Mouse (Mus musculus) embryonic facial prominence, embryonic 14.5 days (tissue): ENCODE measurements at regions not wholly inside any gene's neighbourhood (a gene's known extent, or its start where the extent isn't known, plus 50 kb on each side); places are given as distances from the start of the nearest gene placed in this dataset.

Source experiments
- ATAC-seq: fragments of 200-750 bp; cut with Nextera tagmentation; 2 replicates; pipeline ENCODE4 v1.8.0; 2017; ENCODE audit warnings: low read depth, moderate number of reproducible peaks, moderate TSS enrichment
- DNase-seq: peaks from one replicate; pipeline ENCODE4 v3.0.0-alpha.2; 2015; ENCODE audit warnings: low spot score
- H3K27ac ChIP-seq: fragments of 300-500 bp; sonication (generic); replicated peaks from 2 replicates; pipeline ENCODE4 v1.5.1; 2014; ENCODE audit warnings: low read depth, mild to moderate bottlenecking, low read length, moderate library complexity
- H3K27me3 ChIP-seq: fragments of 300-500 bp; sonication (generic); replicated peaks from 2 replicates; pipeline ENCODE4 v1.6.1; 2014; ENCODE audit warnings: low read length; ENCODE audit not compliant: control insufficient read depth, insufficient read depth
- H3K36me3 ChIP-seq: fragments of 300-500 bp; sonication (generic); 2 replicates; pipeline ENCODE4 v1.6.1; 2014; ENCODE audit warnings: low read length, mixed read lengths; ENCODE audit not compliant: control insufficient read depth, insufficient read depth
- H3K4me1 ChIP-seq: fragments of 300-500 bp; sonication (generic); 2 replicates; pipeline ENCODE4 v1.6.1; 2014; ENCODE audit warnings: antibody characterized with exemption, low read length; ENCODE audit not compliant: control insufficient read depth, insufficient read depth
- H3K4me2 ChIP-seq: fragments of 300-500 bp; sonication (generic); 2 replicates; pipeline ENCODE4 v1.6.1; 2014; ENCODE audit warnings: low read depth, mild to moderate bottlenecking, low read length, moderate library complexity, mixed read lengths
- H3K4me3 ChIP-seq: fragments of 300-500 bp; sonication (generic); 2 replicates; pipeline ENCODE4 v1.5.1; 2014; ENCODE audit warnings: low read depth, mild to moderate bottlenecking, low read length
- H3K9ac ChIP-seq: fragments of 300-500 bp; sonication (generic); 2 replicates; pipeline ENCODE4 v1.6.1; 2014; ENCODE audit warnings: low read depth, mild to moderate bottlenecking, low read length, moderate library complexity, mixed read lengths
- H3K9me3 ChIP-seq: fragments of 300-500 bp; sonication (generic); 2 replicates; pipeline ENCODE4 v1.6.1; 2016; ENCODE audit warnings: low read length; ENCODE audit not compliant: control insufficient read depth
- WGBS: fragments of 180-500 bp; shearing (Covaris S2); extraction: QIAGEN DNeasy Blood & Tissue Kit; methylation state at CpG from one replicate; pipeline ENCODE4 v1.1.7; 2014; 5-methylcytosine and 5-hydroxymethylcytosine counted together

- H3K4me1 ChIP-seq, result peaks cover 4% of the 10 kb centered on the region; the same call in 1 of the 2 replicates
- no peak overlapping the region for H3K4me2 ChIP-seq
- no peaks in the 10 kb centered on the region for H3K36me3 ChIP-seq
- H3K27ac ChIP-seq, result no peak overlapping the region
- no peak for ATAC-seq
- no peak for DNase-seq
- H3K9ac ChIP-seq, result no peak overlapping the region
- no peak overlapping the region for H3K4me3 ChIP-seq
- 69% methylated on average over 4 of the region's 4 CpGs for WGBS
- peaks cover 9% of the 10 kb centered on the region for H3K9me3 ChIP-seq
- H3K27me3 ChIP-seq, result no peaks in the 10 kb centered on the region
Observed at GRCm38 (mm10) chr3:54526618-54527017, 165.7 kb downstream of the Postn start.

- H3K4me2 ChIP-seq, result no peak overlapping the region
- H3K36me3 ChIP-seq, result no peaks in the 10 kb centered on the region
- no peak for DNase-seq
- H3K27me3 ChIP-seq, result no peaks in the 10 kb centered on the region
- WGBS, result 85% methylated on average over 3 of the region's 3 CpGs
- H3K27ac ChIP-seq, result no peak overlapping the region
- peaks cover 4% of the 10 kb centered on the region; the same call in 1 of the 2 replicates for H3K4me1 ChIP-seq
- no peak overlapping the region for H3K9ac ChIP-seq
- H3K9me3 ChIP-seq, result peaks cover 9% of the 10 kb centered on the region
- H3K4me3 ChIP-seq, result no peak overlapping the region
- no peak for ATAC-seq
Observed at GRCm38 (mm10) chr3:54528292-54528691, 164.3 kb upstream of the Supt20 start.

GRCm38 (mm10) chr3:54530251-54530650, 162.4 kb upstream of the Supt20 start:
- H3K9ac ChIP-seq, result no peak overlapping the region
- H3K36me3 ChIP-seq, result no peaks in the 10 kb centered on the region
- 37% methylated on average over 6 of the region's 6 CpGs for WGBS
- no peak overlapping the region for H3K4me2 ChIP-seq
- H3K9me3 ChIP-seq, result peaks cover 9% of the 10 kb centered on the region
- DNase-seq, result peak; percentile 81
- no peaks in the 10 kb centered on the region for H3K27me3 ChIP-seq
- H3K4me1 ChIP-seq, result peaks cover 4% of the 10 kb centered on the region; the same call in 1 of the 2 replicates
- no peak overlapping the region for H3K4me3 ChIP-seq
- no peak overlapping the region for H3K27ac ChIP-seq
- ATAC-seq, result no peak

GRCm38 (mm10) chr3:54535361-54535760, 157.2 kb upstream of the Supt20 start:
- no peak overlapping the region for H3K4me2 ChIP-seq
- DNase-seq (peak; percentile 73), ATAC-seq (no peak)
- no peaks in the 10 kb centered on the region for H3K9me3 ChIP-seq
- H3K4me1 ChIP-seq, result peaks cover 12% of the 10 kb centered on the region
- 62% methylated on average over 7 of the region's 7 CpGs for WGBS
- H3K4me3 ChIP-seq, result no peak overlapping the region
- no peak overlapping the region for H3K9ac ChIP-seq
- H3K27me3 ChIP-seq, result no peaks in the 10 kb centered on the region
- H3K27ac ChIP-seq, result peak overlapping the region; percentile 53; the same call in 1 of the 2 replicates
- no peaks in the 10 kb centered on the region for H3K36me3 ChIP-seq

- H3K9me3 ChIP-seq, result peaks cover 6% of the 10 kb centered on the region; the same call in 1 of the 2 replicates
- WGBS, result 37% methylated on average over 3 of the region's 3 CpGs
- H3K4me2 ChIP-seq, result no peak overlapping the region
- H3K4me3 ChIP-seq, result no peak overlapping the region
- ATAC-seq (no peak), DNase-seq (no peak)
- peaks cover 14% of the 10 kb centered on the region for H3K4me1 ChIP-seq
- no peaks in the 10 kb centered on the region for H3K36me3 ChIP-seq
- no peak overlapping the region; the same call in 1 of the 2 replicates for H3K9ac ChIP-seq
- H3K27ac ChIP-seq, result peak overlapping the region; percentile 64
- no peaks in the 10 kb centered on the region for H3K27me3 ChIP-seq
Observed at GRCm38 (mm10) chr3:54538055-54538454, 154.6 kb upstream of the Supt20 start.

- ATAC-seq (0 out of 2 replicates have a peak, but pooled peaks have one; percentile 26), DNase-seq (no peak)
- H3K9me3 ChIP-seq, result peaks cover 7% of the 10 kb centered on the region; the same call in 1 of the 2 replicates
- H3K4me2 ChIP-seq, result no peak overlapping the region
- peaks cover 12% of the 10 kb centered on the region for H3K4me1 ChIP-seq
- no peaks in the 10 kb centered on the region for H3K27me3 ChIP-seq
- no peaks in the 10 kb centered on the region for H3K36me3 ChIP-seq
- H3K9ac ChIP-seq, result no peak overlapping the region
- H3K27ac ChIP-seq, result 0 out of 2 replicates have a peak overlapping the region, but pooled peaks have one; percentile 29
- 48% methylated on average over 3 of the region's 3 CpGs for WGBS
- no peak overlapping the region for H3K4me3 ChIP-seq
Observed at GRCm38 (mm10) chr3:54540540-54541080, 152.0 kb upstream of the Supt20 start.

- Histone ChIP-seq H3K4me1 (peaks cover 11% of the 10 kb centered on the region), H3K9me3 (peaks cover 7% of the 10 kb centered on the region; the same call in 1 of the 2 replicates), H3K27ac (no peak overlapping the region), H3K4me3 (no peak overlapping the region), H3K9ac (no peak overlapping the region), H3K4me2 (no peak overlapping the region), H3K36me3 (no peaks in the 10 kb centered on the region), H3K27me3 (no peaks in the 10 kb centered on the region)
- ATAC-seq, result no peak
- DNase-seq, result no peak
- 88% methylated on average over 5 of the region's 5 CpGs for WGBS
Observed at GRCm38 (mm10) chr3:54541389-54541788, 151.2 kb upstream of the Supt20 start.

- H3K27ac ChIP-seq, result no peak overlapping the region
- ATAC-seq (no peak), DNase-seq (peak; percentile 50)
- no peak overlapping the region for H3K4me2 ChIP-seq
- no peak overlapping the region for H3K4me3 ChIP-seq
- no peak overlapping the region for H3K9ac ChIP-seq
- H3K36me3 ChIP-seq, result no peaks in the 10 kb centered on the region
- H3K4me1 ChIP-seq, result peaks cover 5% of the 10 kb centered on the region; the same call in 1 of the 2 replicates
- H3K9me3 ChIP-seq, result peaks cover 7% of the 10 kb centered on the region; the same call in 1 of the 2 replicates
- H3K27me3 ChIP-seq, result no peaks in the 10 kb centered on the region
Observed at GRCm38 (mm10) chr3:54545393-54545792, 147.2 kb upstream of the Supt20 start.

- Histone ChIP-seq H3K4me1 (peaks cover 3% of the 10 kb centered on the region; the same call in 1 of the 2 replicates), H3K9me3 (peaks cover 7% of the 10 kb centered on the region; the same call in 1 of the 2 replicates), H3K9ac (no peak overlapping the region), H3K27ac (peak overlapping the region; percentile 78), H3K27me3 (no peaks in the 10 kb centered on the region), H3K36me3 (no peaks in the 10 kb centered on the region), H3K4me3 (no peak overlapping the region), H3K4me2 (no peak overlapping the region)
- 51% methylated on average over 9 of the region's 9 CpGs for WGBS
- peak; percentile 92 for DNase-seq
- ATAC-seq, result peak; percentile 91
Observed at GRCm38 (mm10) chr3:54551908-54552307, 140.7 kb upstream of the Supt20 start.
